Mouse (Mus musculus) embryonic facial prominence, embryonic 11.5 days (tissue): ENCODE data around the gene Spata18. TPM values are rescaled to one million over a fixed set of nuclear protein-coding genes. Genes with fewer than 3 reads are reported as not detected.

Source experiments
- ATAC-seq: fragments of 200-750 bp; cut with Nextera tagmentation; replicated peaks from 2 replicates; pipeline ENCODE4 v1.8.0; 2017; ENCODE audit warnings: low read depth; ENCODE audit not compliant: insufficient number of reproducible peaks, low FRiP score, low TSS enrichment
- DNase-seq: peaks from one replicate; pipeline ENCODE4 v3.0.0-alpha.2; 2015; ENCODE audit warnings: low spot score
- H3K27ac ChIP-seq: fragments of 300-500 bp; sonication (generic); replicated peaks from 2 replicates; pipeline ENCODE4 v1.5.1; 2014; ENCODE audit warnings: mild to moderate bottlenecking, low read depth, low read length, control low read depth
- H3K27me3 ChIP-seq: fragments of 300-500 bp; sonication (generic); 2 replicates; pipeline ENCODE4 v1.6.1; 2014; ENCODE audit warnings: mild to moderate bottlenecking, low read length, moderate library complexity, mixed read lengths; ENCODE audit not compliant: control insufficient read depth, insufficient read depth
- H3K36me3 ChIP-seq: fragments of 300-500 bp; sonication (generic); replicated peaks from 2 replicates; pipeline ENCODE4 v1.6.1; 2014; ENCODE audit warnings: low read depth, mild to moderate bottlenecking, low read length, moderate library complexity, mixed read lengths; ENCODE audit not compliant: control insufficient read depth, insufficient read depth
- H3K4me1 ChIP-seq: fragments of 300-500 bp; sonication (generic); 2 replicates; pipeline ENCODE4 v1.6.1; 2014; ENCODE audit warnings: low read length, mixed read lengths; ENCODE audit not compliant: control insufficient read depth, insufficient read depth
- H3K4me2 ChIP-seq: fragments of 300-500 bp; sonication (generic); 2 replicates; pipeline ENCODE4 v1.6.1; 2014; ENCODE audit warnings: low read depth, mild to moderate bottlenecking, control low read depth, low read length, moderate library complexity
- H3K4me3 ChIP-seq: fragments of 300-500 bp; sonication (generic); 2 replicates; pipeline ENCODE4 v1.5.1; 2014; ENCODE audit warnings: low read depth, low read length, control low read depth
- H3K9ac ChIP-seq: fragments of 300-500 bp; sonication (generic); replicated peaks from 2 replicates; pipeline ENCODE4 v1.6.1; 2014; ENCODE audit warnings: mild to moderate bottlenecking, control low read depth, low read length
- H3K9me3 ChIP-seq: fragments of 300-500 bp; sonication (generic); replicated peaks from 2 replicates; pipeline ENCODE4 v1.6.1; 2016; ENCODE audit warnings: mild to moderate bottlenecking, low read length, inconsistent platforms, mixed read lengths; ENCODE audit not compliant: control insufficient read depth
- WGBS: fragments of 180-500 bp; shearing (Covaris S2); extraction: QIAGEN DNeasy Blood & Tissue Kit; methylation state at CpG from one replicate; pipeline ENCODE4 v1.1.7; 2014; 5-methylcytosine and 5-hydroxymethylcytosine counted together
- polyA plus RNA-seq: library from polyadenylated mRNA; unstranded; fragments of >200 nt; fragmentation: Nextera tagmentation; extraction: Ambion mirVana; gene quantifications from 2 replicates; pipeline ENCODE4 v1.2.1, GENCODE M21; 2014

Spata18 gene
- polyA plus RNA-seq, 1 experiment from 2014 or later, result 0.14 TPM

DNA sequence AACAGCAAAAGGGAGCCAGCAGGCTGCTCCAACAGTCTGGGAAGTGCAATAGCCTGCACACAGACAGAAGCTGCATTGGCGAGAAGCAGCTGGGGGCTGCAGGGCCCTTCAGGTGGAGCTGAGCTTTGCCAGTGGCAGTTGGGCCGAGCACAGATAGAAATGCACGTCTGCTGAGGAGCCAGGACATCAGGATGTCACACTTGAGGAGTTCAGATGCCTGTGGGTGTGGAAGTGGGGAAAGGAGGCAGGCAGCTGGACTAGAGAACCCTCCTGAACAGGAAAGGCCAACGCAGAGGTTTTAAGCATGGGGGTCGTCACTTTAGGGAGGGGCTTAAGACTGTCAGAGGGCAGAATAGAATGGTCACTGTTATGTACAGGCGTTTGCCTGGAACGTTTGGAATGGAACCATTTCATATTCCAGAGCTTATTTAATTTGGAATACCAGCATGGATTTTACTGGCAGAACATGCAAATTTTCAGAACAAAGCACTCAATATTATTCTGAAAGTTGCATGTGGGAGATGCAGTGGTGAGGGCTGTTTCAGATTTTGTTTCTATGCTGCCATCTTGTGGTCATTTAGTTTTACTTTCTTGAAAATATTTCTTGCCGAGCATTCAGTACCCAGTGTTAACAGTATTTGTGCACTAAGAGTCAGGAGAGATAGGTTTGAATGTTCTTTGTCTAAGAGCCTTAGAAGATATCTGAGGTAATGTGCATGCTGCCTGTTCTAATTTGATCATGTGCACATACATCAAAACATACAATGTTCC lies 13.7 kb upstream of the Spata18 start:
- H3K4me2 ChIP-seq, result no peak overlapping the region
- no peaks in the 10 kb centered on the region for H3K4me1 ChIP-seq
- DNase-seq (peak; percentile 84), ATAC-seq (no peak)
- no peaks in the 10 kb centered on the region for H3K27me3 ChIP-seq
- H3K9me3 ChIP-seq, result no peaks in the 10 kb centered on the region
- WGBS, result 49% methylated on average over 8 of the region's 8 CpGs
- no peak overlapping the region; the same call in 1 of the 2 replicates for H3K9ac ChIP-seq
- no peaks in the 10 kb centered on the region; the same call in 1 of the 2 replicates for H3K36me3 ChIP-seq
- no peak overlapping the region for H3K4me3 ChIP-seq
- H3K27ac ChIP-seq, result no peak overlapping the region

DNA sequence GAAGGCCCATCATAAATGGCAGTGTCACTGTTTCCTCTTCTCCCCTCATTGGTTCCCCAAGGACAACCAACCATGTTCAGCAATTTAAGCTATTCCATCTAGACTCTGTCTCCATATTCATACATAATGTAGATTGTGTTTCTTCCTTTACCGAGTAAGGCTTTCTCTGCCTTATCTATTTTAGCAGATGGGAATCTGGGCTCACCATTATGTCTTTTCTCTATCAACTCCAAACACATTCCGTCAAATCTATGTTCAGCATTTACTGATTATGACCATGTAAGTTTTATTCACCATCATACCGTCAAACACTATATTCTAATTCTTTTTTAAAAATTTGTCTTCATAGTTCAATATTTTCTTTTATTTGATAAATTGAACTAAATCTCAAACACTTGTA lies 10.1 kb upstream of the Spata18 start:
- no peaks in the 10 kb centered on the region for H3K36me3 ChIP-seq
- no peak for DNase-seq
- no peaks in the 10 kb centered on the region for H3K4me1 ChIP-seq
- no peak overlapping the region for H3K4me3 ChIP-seq
- no peak overlapping the region for H3K27ac ChIP-seq
- H3K9me3 ChIP-seq, result no peaks in the 10 kb centered on the region
- H3K27me3 ChIP-seq, result no peaks in the 10 kb centered on the region
- no peak overlapping the region for H3K9ac ChIP-seq
- WGBS, result 92% methylated on average over 3 of the region's 3 CpGs
- H3K4me2 ChIP-seq, result no peak overlapping the region
- no peak for ATAC-seq

DNA sequence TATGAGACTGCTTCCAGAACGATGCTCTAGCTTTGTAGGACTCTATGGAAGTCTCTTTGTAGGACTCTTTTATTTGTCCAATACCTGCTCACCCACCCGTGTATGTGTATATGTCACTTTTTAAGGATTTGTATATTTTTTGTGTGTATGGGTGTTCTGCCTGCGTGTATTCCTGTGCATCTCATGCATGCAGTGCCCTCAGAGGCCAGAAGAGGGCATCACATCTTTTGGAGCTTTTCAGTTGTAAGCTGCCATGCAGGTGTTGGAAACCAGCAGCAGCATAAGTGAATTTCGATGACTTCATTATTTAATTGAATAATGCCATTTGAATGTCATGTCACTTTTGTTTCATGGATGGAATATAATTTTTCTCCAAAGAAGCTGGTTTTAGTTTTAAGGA lies 9.1 kb upstream of the Spata18 start:
- H3K4me1 ChIP-seq, result no peaks in the 10 kb centered on the region
- H3K4me2 ChIP-seq, result no peak overlapping the region
- H3K27me3 ChIP-seq, result no peaks in the 10 kb centered on the region
- no peaks in the 10 kb centered on the region for H3K36me3 ChIP-seq
- 84% methylated on average over 4 of the region's 4 CpGs for WGBS
- no peak overlapping the region for H3K27ac ChIP-seq
- no peaks in the 10 kb centered on the region for H3K9me3 ChIP-seq
- DNase-seq, result peak; percentile 39
- no peak overlapping the region for H3K4me3 ChIP-seq
- no peak for ATAC-seq
- no peak overlapping the region for H3K9ac ChIP-seq

DNA sequence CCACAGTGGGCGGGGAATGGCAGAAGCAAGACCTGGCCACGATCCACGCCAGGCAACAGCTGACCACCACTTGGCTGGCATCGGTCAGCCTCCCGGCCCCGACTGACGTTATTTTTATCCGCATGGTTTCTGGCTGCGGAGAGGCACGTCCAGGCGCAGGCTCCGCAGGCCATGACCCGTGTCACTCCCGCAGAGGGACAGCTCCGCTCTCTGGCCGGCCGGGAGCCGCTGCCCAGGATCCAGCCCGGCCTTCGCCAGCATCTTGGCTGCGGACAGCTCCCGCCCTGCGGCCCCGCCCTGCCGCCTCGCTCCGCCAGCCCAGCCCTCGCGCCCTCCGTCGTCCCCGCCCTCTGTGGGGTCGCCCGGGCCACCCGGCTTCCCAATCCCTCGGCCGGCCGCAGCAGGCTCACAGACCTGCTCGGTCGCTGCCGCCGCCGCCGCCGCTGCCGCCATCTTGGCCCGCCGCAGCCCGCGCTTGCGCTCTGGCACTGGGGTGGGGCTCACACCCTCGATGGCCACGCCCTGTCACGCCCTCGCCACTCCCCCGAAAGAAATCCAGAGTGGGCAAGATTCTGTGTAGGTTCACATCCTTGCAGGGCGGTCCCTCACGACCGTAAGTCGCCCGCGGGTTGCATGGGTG lies 3.8 kb upstream of the Spata18 start, which contains the start of gene Sgcb:
Gene Sgcb, minus strand, starts transcription at position 530 of the 640 bp plus-strand sequence.
- no peaks in the 10 kb centered on the region for H3K9me3 ChIP-seq
- under 1% methylated on average over 49 of the region's 62 CpGs for WGBS
- peaks cover 36% of the 10 kb centered on the region for H3K27me3 ChIP-seq
- peak; percentile 85 for DNase-seq
- H3K4me2 ChIP-seq, result peak within 1 kb of the TSS; percentile 89
- peak; percentile 86 for ATAC-seq
- H3K4me1 ChIP-seq, result peaks cover 7% of the 10 kb centered on the region
- peak within 1 kb of the TSS; percentile 79 for H3K9ac ChIP-seq
- 0 out of 2 replicates have a peak within 1 kb of the TSS, but pooled peaks have one; percentile 13 for H3K27ac ChIP-seq
- H3K4me3 ChIP-seq, result peak within 1 kb of the TSS; percentile 79
- H3K36me3 ChIP-seq, result no peaks in the 10 kb centered on the region

DNA sequence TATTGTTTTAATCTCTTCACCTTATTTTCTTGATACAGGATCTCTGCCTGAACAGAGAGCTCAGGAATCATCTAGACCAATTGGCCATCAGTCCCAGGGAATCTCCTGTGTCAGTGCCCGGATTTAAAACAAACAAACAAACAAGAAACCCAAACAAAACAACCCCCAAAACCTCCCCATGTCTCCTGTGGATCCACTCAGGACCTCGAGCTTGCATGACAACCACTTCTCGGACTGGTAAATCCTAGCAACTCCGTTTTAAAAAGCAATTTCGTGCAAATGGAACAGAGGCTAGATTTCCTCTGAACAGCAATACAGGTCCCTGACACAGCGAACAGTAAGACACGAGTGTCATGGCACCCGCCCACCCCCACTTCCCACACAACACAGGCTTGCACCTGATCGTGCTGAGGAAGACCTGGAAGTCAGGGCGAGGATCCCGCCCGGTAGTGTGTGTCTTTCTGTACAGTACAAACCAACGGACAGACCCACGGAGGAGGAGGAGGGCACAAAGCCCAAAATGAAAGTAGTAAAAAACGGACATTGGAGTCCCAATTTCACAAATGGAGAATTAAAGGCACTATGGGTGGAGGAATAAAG lies 714 bp upstream of the Spata18 start:
- H3K9me3 ChIP-seq, result no peaks in the 10 kb centered on the region
- peaks cover 43% of the 10 kb centered on the region for H3K27me3 ChIP-seq

DNA sequence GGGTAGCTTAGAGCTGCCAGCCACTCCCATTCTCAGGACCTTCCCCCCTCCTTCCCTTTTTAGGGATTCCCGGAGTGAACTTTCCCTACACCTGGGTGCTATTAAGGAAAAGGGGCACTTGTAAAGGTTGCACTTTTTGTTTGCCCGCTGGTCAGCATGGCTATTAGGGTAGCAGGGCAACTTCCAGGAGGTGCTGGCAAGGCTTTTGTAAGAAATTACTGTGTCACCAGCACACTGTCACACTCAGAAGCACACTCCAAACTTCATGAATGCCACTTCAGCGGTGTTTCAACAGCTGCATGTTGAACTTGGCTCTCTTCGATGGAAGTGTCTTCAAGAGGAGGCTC lies 649 bp downstream of the Spata18 start:
- H3K4me1 ChIP-seq, result peaks cover 7% of the 10 kb centered on the region
- peak overlapping the region; percentile 94 for H3K4me2 ChIP-seq
- peak overlapping the region; percentile 48 for H3K4me3 ChIP-seq
- H3K27ac ChIP-seq, result no peak overlapping the region
- ATAC-seq (no peak), DNase-seq (peak; percentile 46)
- no peak overlapping the region; the same call in 1 of the 2 replicates for H3K9ac ChIP-seq
- peaks cover 43% of the 10 kb centered on the region for H3K27me3 ChIP-seq
- H3K9me3 ChIP-seq, result no peaks in the 10 kb centered on the region
- H3K36me3 ChIP-seq, result no peaks in the 10 kb centered on the region
- 0% methylated on average over 4 of the region's 4 CpGs for WGBS

More for the DNA sequence above, 714 bp upstream of the Spata18 start:
- WGBS, result under 1% methylated on average over 15 of the region's 15 CpGs
- peak overlapping the region; percentile 43; the same call in 1 of the 2 replicates for H3K9ac ChIP-seq
- H3K36me3 ChIP-seq, result no peaks in the 10 kb centered on the region
- ATAC-seq, result no peak
- peaks cover 7% of the 10 kb centered on the region for H3K4me1 ChIP-seq
- peak overlapping the region; percentile 94 for H3K4me2 ChIP-seq
- H3K4me3 ChIP-seq, result peak overlapping the region; percentile 48
- no peak overlapping the region for H3K27ac ChIP-seq
- DNase-seq, result peak; percentile 19

DNA sequence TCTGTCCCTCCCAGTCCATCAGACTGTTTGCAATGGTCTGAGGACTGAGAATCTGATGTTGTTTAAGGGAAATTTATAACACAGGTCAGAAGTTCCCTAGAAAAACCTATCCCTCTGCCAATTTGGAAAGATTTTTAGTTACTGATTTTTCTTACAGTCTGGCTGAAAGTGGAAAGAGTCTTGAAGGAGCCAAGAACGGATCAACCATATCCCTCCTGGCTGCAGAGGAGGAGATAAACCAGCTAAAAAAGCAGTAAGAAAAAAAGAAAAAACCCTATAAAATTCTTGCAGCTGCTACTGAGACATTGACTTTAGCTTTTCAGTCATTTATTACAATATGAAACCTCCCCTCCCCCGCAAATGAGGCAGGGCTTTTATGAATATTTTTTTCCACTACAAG lies 15.5 kb downstream of the Spata18 start:
- Histone ChIP-seq H3K36me3 (no peaks in the 10 kb centered on the region), H3K27me3 (peaks cover 3% of the 10 kb centered on the region; the same call in 1 of the 2 replicates), H3K9me3 (no peaks in the 10 kb centered on the region), H3K9ac (no peak overlapping the region), H3K4me1 (no peaks in the 10 kb centered on the region), H3K4me2 (no peak overlapping the region), H3K27ac (no peak overlapping the region), H3K4me3 (no peak overlapping the region)
- ATAC-seq (no peak), DNase-seq (no peak)
- WGBS, result 93% methylated on average over 2 of the region's 2 CpGs

DNA sequence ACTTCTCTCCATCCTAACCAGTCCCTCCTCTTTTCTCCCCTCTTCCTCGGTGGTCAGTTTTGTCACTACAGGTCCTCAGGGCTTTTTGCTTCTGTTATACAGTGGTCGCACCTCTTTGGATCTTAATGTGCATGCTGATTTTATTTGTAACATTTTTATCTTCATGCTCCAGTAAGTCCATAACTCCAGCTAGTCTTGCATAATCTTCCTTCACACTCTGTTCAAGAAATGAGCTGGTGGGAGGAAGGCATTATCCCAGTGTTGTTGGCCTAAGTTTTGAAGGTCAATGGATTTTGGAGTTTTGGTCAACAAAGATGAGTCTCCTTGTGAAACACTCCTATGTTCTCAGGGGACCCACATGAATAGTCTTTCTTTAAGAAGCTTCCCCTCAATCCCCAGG lies 16.7 kb downstream of the Spata18 start:
- Histone ChIP-seq H3K4me1 (no peaks in the 10 kb centered on the region), H3K9me3 (no peaks in the 10 kb centered on the region), H3K9ac (no peak overlapping the region), H3K36me3 (no peaks in the 10 kb centered on the region), H3K4me2 (no peak overlapping the region), H3K27ac (no peak overlapping the region), H3K4me3 (no peak overlapping the region), H3K27me3 (peaks cover 3% of the 10 kb centered on the region; the same call in 1 of the 2 replicates)
- 87% methylated on average over 2 of the region's 2 CpGs for WGBS
- DNase-seq, result no peak
- ATAC-seq, result no peak
